Mouse (Mus musculus) T-cell, adult 2 months (primary cell): ENCODE data around the gene Htr5a.

ENCODE experiments used
- DNase-seq: peaks from one replicate; pipeline ENCODE4 v3.0.0; 2022; ENCODE audit warnings: low spot score

The Htr5a gene

GRCm38 (mm10) chr5:27841701-27842295 lies at the start of gene Htr5a:
Gene Htr5a, plus strand, starts transcription at chr5:27842149.
- DNase-seq: no peak

GRCm38 (mm10) chr5:27792173-27792470 lies 49.8 kb upstream of the Htr5a start:
- DNase-seq: no peak

- DNase-seq: no peak
Measured at GRCm38 (mm10) chr5:27792531-27793205, 49.3 kb upstream of the Htr5a start.

- peak; percentile 85 for DNase-seq
Measured at GRCm38 (mm10) chr5:27793923-27794322, 48.0 kb upstream of the Htr5a start.

GRCm38 (mm10) chr5:27814282-27814681 lies 27.7 kb upstream of the Htr5a start:
- no peak for DNase-seq

- DNase-seq: no peak
Measured at GRCm38 (mm10) chr5:27818840-27819672, 22.9 kb upstream of the Htr5a start.

- no peak for DNase-seq
Measured at GRCm38 (mm10) chr5:27821161-27821560, 20.8 kb upstream of the Htr5a start.

- DNase-seq: no peak
Measured at GRCm38 (mm10) chr5:27827971-27828370, 14.0 kb upstream of the Htr5a start.

GRCm38 (mm10) chr5:27835096-27835495 lies 6.9 kb upstream of the Htr5a start:
- no peak for DNase-seq

- DNase-seq: no peak
Measured at GRCm38 (mm10) chr5:27838061-27838460, 3.9 kb upstream of the Htr5a start.

GRCm38 (mm10) chr5:27842671-27843320 lies 847 bp downstream of the Htr5a start:
- no peak for DNase-seq

GRCm38 (mm10) chr5:27846979-27847378 lies 5.0 kb downstream of the Htr5a start:
- DNase-seq: no peak

- no peak for DNase-seq
Measured at GRCm38 (mm10) chr5:27854290-27854689, 12.3 kb downstream of the Htr5a start.

- no peak for DNase-seq
Measured at GRCm38 (mm10) chr5:27855726-27856125, 13.8 kb downstream of the Htr5a start.

- DNase-seq: no peak
Measured at GRCm38 (mm10) chr5:27873240-27874082, 31.5 kb downstream of the Htr5a start.

- DNase-seq: no peak
Measured at GRCm38 (mm10) chr5:27874211-27874610, 32.3 kb downstream of the Htr5a start.

GRCm38 (mm10) chr5:27875341-27876105 lies 33.6 kb downstream of the Htr5a start:
- no peak for DNase-seq

- no peak for DNase-seq
Measured at GRCm38 (mm10) chr5:27878356-27878755, 36.4 kb downstream of the Htr5a start.

- DNase-seq: no peak
Measured at GRCm38 (mm10) chr5:27879726-27880125, 37.8 kb downstream of the Htr5a start.

- DNase-seq: no peak
Measured at GRCm38 (mm10) chr5:27880329-27881036, 38.5 kb downstream of the Htr5a start.
